Mouse (Mus musculus): ENCODE results near the gene Rnf168. TPM values are rescaled to one million over a fixed set of nuclear protein-coding genes. Genes with fewer than 3 reads are reported as not detected.
A peak's percentile ranks its signal among the peaks of the same experiment; 100 is the strongest.
"Not testable (repeated sequence)": the region's sequence is repeated elsewhere in the genome, so short reads cannot be mapped to it uniquely, and the experiment has no call there.

The Rnf168 gene
- polyA plus RNA-seq, 1 experiment, result 6.4 TPM

- Histone ChIP-seq H3K27me3 (replicated peaks; ENCODE audit: control insufficient read depth, insufficient read depth, low read length) (no peaks in the 10 kb centered on the region), H3K4me3 (ENCODE audit: insufficient read depth, low read depth, low read length) (peak within 1 kb of the TSS; percentile 99), H3K4me1 (ENCODE audit: control insufficient read depth, insufficient read depth, low read length) (peaks cover 11% of the 10 kb centered on the region), H3K36me3 (ENCODE audit: control insufficient read depth, insufficient read depth, low read length) (no peaks in the 10 kb centered on the region), H3K27ac (ENCODE audit: insufficient read depth, low read depth, low read length) (peak within 1 kb of the TSS; percentile 93)
- TF ChIP-seq POLR2A (IDR thresholded peaks at IDR 0.05; ENCODE audit: low read depth, low read length) (peak; percentile 34), CTCF (conservative IDR thresholded peaks at IDR 0.05; ENCODE audit: insufficient read depth, insufficient read length, low read depth, low read length) (no peak)
- under 1% methylated on average over 48 of the region's 48 CpGs for WGBS
- DNase-seq, result peak; percentile 99
Observed at GRCm38 (mm10) chr16:32246952-32247370, 30.3 kb upstream of the Rnf168 start, which contains the start of the genes Fbxo45 and Wdr53. Gene Fbxo45 (minus strand): TSS chr16:32247158. Gene Wdr53 (plus strand): TSS chr16:32247227.

- 87% methylated on average over 2 of the region's 2 CpGs for WGBS
- peak; percentile 32 for DNase-seq
- not testable (repeated sequence) for H3K36me3 ChIP-seq (ENCODE audit: control insufficient read depth, insufficient read depth, low read length); H3K27ac ChIP-seq (ENCODE audit: insufficient read depth, low read depth, low read length); H3K4me3 ChIP-seq (ENCODE audit: insufficient read depth, low read depth, low read length); H3K27me3 ChIP-seq (replicated peaks; ENCODE audit: control insufficient read depth, insufficient read depth, low read length); H3K4me1 ChIP-seq (ENCODE audit: control insufficient read depth, insufficient read depth, low read length)
- peak; percentile 36; the same call in 1 of the 2 replicates for TF ChIP-seq CTCF (conservative IDR thresholded peaks at IDR 0.05; ENCODE audit: insufficient read depth, insufficient read length, low read depth, low read length)
Observed at GRCm38 (mm10) chr16:32264225-32264624, 13.0 kb upstream of the Rnf168 start.

- 81% methylated on average over 11 of the region's 11 CpGs for WGBS
- H3K27me3 ChIP-seq (replicated peaks; ENCODE audit: control insufficient read depth, insufficient read depth, low read length), result no peaks in the 10 kb centered on the region
- H3K4me3 ChIP-seq (ENCODE audit: insufficient read depth, low read depth, low read length), result no peak within 1 kb of the TSS
- DNase-seq, result no peak
- TF ChIP-seq CTCF (conservative IDR thresholded peaks at IDR 0.05; ENCODE audit: insufficient read depth, insufficient read length, low read depth, low read length) (no peak), POLR2A (IDR thresholded peaks at IDR 0.05; ENCODE audit: low read depth, low read length) (no peak)
- H3K36me3 ChIP-seq (ENCODE audit: control insufficient read depth, insufficient read depth, low read length), result no peaks in the 10 kb centered on the region
- no peak within 1 kb of the TSS for H3K27ac ChIP-seq (ENCODE audit: insufficient read depth, low read depth, low read length)
- no peaks in the 10 kb centered on the region for H3K4me1 ChIP-seq (ENCODE audit: control insufficient read depth, insufficient read depth, low read length)
Observed at GRCm38 (mm10) chr16:32271291-32271690, 6.0 kb upstream of the Rnf168 start, which contains the start of gene Smco1. Gene Smco1 (plus strand): TSS chr16:32271468.

GRCm38 (mm10) chr16:32273338-32273737 lies 3.9 kb upstream of the Rnf168 start:
- 0 out of 2 replicates have a peak, but pooled peaks cover 4% of the 10 kb centered on the region for H3K4me1 ChIP-seq (ENCODE audit: control insufficient read depth, insufficient read depth, low read length)
- H3K36me3 ChIP-seq (ENCODE audit: control insufficient read depth, insufficient read depth, low read length), result no peaks in the 10 kb centered on the region
- DNase-seq, result no peak

GRCm38 (mm10) chr16:32275041-32275440 lies 2.2 kb upstream of the Rnf168 start:
- H3K36me3 ChIP-seq (ENCODE audit: control insufficient read depth, insufficient read depth, low read length), result no peaks in the 10 kb centered on the region
- H3K27ac ChIP-seq (ENCODE audit: insufficient read depth, low read depth, low read length), result no peak overlapping the region
- DNase-seq, result no peak
- no peak for TF ChIP-seq POLR2A (IDR thresholded peaks at IDR 0.05; ENCODE audit: low read depth, low read length)
- TF ChIP-seq CTCF (conservative IDR thresholded peaks at IDR 0.05; ENCODE audit: insufficient read depth, insufficient read length, low read depth, low read length), result no peak
- no peak overlapping the region for H3K4me3 ChIP-seq (ENCODE audit: insufficient read depth, low read depth, low read length)
- no peaks in the 10 kb centered on the region for H3K27me3 ChIP-seq (replicated peaks; ENCODE audit: control insufficient read depth, insufficient read depth, low read length)
- 0 out of 2 replicates have a peak, but pooled peaks cover 4% of the 10 kb centered on the region for H3K4me1 ChIP-seq (ENCODE audit: control insufficient read depth, insufficient read depth, low read length)
- WGBS, result 89% methylated on average over 6 of the region's 6 CpGs

More at GRCm38 (mm10) chr16:32273338-32273737, 3.9 kb upstream of the Rnf168 start:
- Histone ChIP-seq H3K27me3 (replicated peaks; ENCODE audit: control insufficient read depth, insufficient read depth, low read length) (no peaks in the 10 kb centered on the region), H3K4me3 (ENCODE audit: insufficient read depth, low read depth, low read length) (no peak overlapping the region), H3K27ac (ENCODE audit: insufficient read depth, low read depth, low read length) (no peak overlapping the region)
- 56% methylated on average over 9 of the region's 9 CpGs for WGBS
- TF ChIP-seq CTCF (conservative IDR thresholded peaks at IDR 0.05; ENCODE audit: insufficient read depth, insufficient read length, low read depth, low read length) (peak; percentile 48), POLR2A (IDR thresholded peaks at IDR 0.05; ENCODE audit: low read depth, low read length) (no peak)

- no peaks in the 10 kb centered on the region for H3K27me3 ChIP-seq (replicated peaks; ENCODE audit: control insufficient read depth, insufficient read depth, low read length)
- no peak overlapping the region for H3K27ac ChIP-seq (ENCODE audit: insufficient read depth, low read depth, low read length)
- 58% methylated on average over 1 of the region's 1 CpGs for WGBS
- no peak for TF ChIP-seq CTCF (conservative IDR thresholded peaks at IDR 0.05; ENCODE audit: insufficient read depth, insufficient read length, low read depth, low read length)
- no peak for TF ChIP-seq POLR2A (IDR thresholded peaks at IDR 0.05; ENCODE audit: low read depth, low read length)
- no peak overlapping the region for H3K4me3 ChIP-seq (ENCODE audit: insufficient read depth, low read depth, low read length)
- no peak for DNase-seq
- 0 out of 2 replicates have a peak, but pooled peaks cover 4% of the 10 kb centered on the region for H3K4me1 ChIP-seq (ENCODE audit: control insufficient read depth, insufficient read depth, low read length)
- H3K36me3 ChIP-seq (ENCODE audit: control insufficient read depth, insufficient read depth, low read length), result no peaks in the 10 kb centered on the region
Observed at GRCm38 (mm10) chr16:32275830-32276229, 1.4 kb upstream of the Rnf168 start.

- DNase-seq, result no peak
- no peak for TF ChIP-seq POLR2A (IDR thresholded peaks at IDR 0.05; ENCODE audit: low read depth, low read length)
- no peak for TF ChIP-seq CTCF (conservative IDR thresholded peaks at IDR 0.05; ENCODE audit: insufficient read depth, insufficient read length, low read depth, low read length)
- Histone ChIP-seq H3K4me3 (ENCODE audit: insufficient read depth, low read depth, low read length) (peak overlapping the region; percentile 37), H3K27ac (ENCODE audit: insufficient read depth, low read depth, low read length) (no peak overlapping the region), H3K27me3 (replicated peaks; ENCODE audit: control insufficient read depth, insufficient read depth, low read length) (no peaks in the 10 kb centered on the region), H3K36me3 (ENCODE audit: control insufficient read depth, insufficient read depth, low read length) (no peaks in the 10 kb centered on the region), H3K4me1 (ENCODE audit: control insufficient read depth, insufficient read depth, low read length) (0 out of 2 replicates have a peak, but pooled peaks cover 4% of the 10 kb centered on the region)
- 32% methylated on average over 7 of the region's 7 CpGs for WGBS
Observed at GRCm38 (mm10) chr16:32278396-32278795, 1.1 kb downstream of the Rnf168 start.
